Mouse (Mus musculus): Measurements from ENCODE around the gene Saa1. TPM values are rescaled to one million over a fixed set of nuclear protein-coding genes. Genes with fewer than 3 reads are reported as not detected.
"Not testable (repeated sequence)": the region's sequence is repeated elsewhere in the genome, so short reads cannot be mapped to it uniquely, and the experiment has no call there.

Gene Saa1
- polyA plus RNA-seq, 1 experiment = 1.2 TPM

DNA sequence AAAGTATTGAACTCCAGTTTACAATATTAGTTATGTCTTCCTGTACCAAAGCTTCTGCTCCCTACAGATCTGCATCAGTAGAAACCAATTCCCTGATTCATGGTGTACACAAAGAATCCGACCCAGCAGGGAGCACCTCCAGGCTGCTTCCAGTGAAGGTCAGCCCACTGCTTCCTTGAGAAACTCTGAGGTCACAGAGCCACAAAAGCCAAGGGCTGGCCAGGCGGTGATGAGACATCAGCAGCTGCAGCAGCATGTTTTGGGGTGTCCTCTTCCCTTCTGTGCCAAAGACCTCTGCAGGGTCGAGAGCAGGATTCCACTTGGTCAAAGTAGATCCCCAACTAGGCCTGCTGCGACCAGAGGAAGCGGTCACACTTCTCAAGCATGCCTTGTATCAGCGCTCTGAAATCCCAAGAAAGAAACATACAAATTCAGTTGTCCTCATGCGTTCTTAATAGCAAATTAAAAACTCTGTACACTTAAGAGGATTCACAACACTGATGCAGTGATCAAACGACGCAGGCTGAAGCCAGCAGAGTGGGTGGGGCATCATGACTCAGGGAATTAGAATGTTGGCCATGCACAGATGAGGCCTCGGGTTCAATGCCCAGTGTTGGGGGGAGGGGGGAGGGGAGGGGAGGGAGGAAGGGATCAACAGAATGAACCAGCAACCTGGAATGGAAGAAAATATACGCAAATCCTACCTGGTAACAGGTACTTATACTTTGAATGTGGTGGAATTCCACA is 18.4 kb upstream of the Saa1 start:
- Histone ChIP-seq H3K27ac (ENCODE audit: control insufficient read depth, insufficient read depth, low read depth, low read length) (no peak overlapping the region), H3K27me3 (ENCODE audit: control insufficient read depth, insufficient read depth, low read length) (no peaks in the 10 kb centered on the region), H3K4me3 (ENCODE audit: control insufficient read depth, low read depth, low read length) (no peak overlapping the region), H3K4me1 (ENCODE audit: control insufficient read depth, insufficient read depth, low read length) (peaks cover 10% of the 10 kb centered on the region), H3K36me3 (ENCODE audit: control insufficient read depth, insufficient read depth, low read length) (peaks cover 3% of the 10 kb centered on the region)
- TF ChIP-seq CTCF (IDR thresholded peaks at IDR 0.05; ENCODE audit: control insufficient read depth, insufficient read depth, insufficient replicate concordance, low read depth, low read length) = no peak
- TF ChIP-seq POLR2A (IDR thresholded peaks at IDR 0.05; ENCODE audit: control insufficient read depth, low read depth, low read length) = no peak

DNA sequence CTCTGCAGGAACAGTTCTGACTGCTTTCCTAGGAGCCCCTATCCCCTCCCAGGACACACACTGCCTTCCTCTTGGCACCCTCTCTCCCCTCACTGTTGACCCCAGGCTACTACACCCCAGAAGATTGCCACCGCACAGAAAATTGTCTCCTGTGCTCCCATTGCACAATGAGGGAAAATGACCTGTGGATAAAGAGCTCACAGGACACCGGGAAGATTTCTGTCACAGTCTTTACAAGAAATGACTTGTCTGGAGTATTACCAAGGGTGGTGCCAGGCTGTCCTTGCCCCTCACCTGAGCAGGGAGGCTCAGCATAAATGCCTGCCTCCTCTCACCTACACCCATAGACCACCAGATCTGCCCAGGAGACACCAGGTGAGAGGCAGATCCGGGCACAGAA is 8.7 kb upstream of the Saa1 start, which contains the start of gene Saa2:
Gene Saa2, plus strand, starts transcription at position 301 of the 400 bp plus-strand sequence.
- no peak for TF ChIP-seq CTCF (IDR thresholded peaks at IDR 0.05; ENCODE audit: control insufficient read depth, insufficient read depth, insufficient replicate concordance, low read depth, low read length)
- no peak for TF ChIP-seq POLR2A (IDR thresholded peaks at IDR 0.05; ENCODE audit: control insufficient read depth, low read depth, low read length)

DNA sequence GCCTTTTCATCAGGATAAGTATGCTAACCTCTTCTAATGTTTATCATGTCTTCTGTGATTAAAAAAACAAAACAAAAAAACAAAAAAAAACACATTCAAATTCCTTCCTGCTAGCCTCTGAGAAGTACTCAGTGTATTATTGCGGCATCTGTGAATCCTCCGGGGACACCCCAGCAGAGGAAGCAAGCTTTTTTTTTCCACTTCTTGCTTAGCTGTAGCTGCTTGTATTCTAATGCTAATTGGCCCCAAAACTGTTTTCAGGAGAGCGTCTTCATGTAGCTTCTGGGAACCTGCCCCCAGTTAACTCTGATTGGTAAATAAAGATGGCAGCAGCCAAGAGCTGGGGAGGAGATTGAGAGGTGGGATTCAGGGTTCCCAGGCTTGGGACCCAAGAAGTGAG is 5.7 kb upstream of the Saa1 start:
- Histone ChIP-seq H3K27ac (ENCODE audit: control insufficient read depth, insufficient read depth, low read depth, low read length) (no peak overlapping the region), H3K36me3 (ENCODE audit: control insufficient read depth, insufficient read depth, low read length) (no peaks in the 10 kb centered on the region), H3K4me1 (ENCODE audit: control insufficient read depth, insufficient read depth, low read length) (no peaks in the 10 kb centered on the region), H3K4me3 (ENCODE audit: control insufficient read depth, low read depth, low read length) (no peak overlapping the region), H3K27me3 (ENCODE audit: control insufficient read depth, insufficient read depth, low read length) (no peaks in the 10 kb centered on the region)
- TF ChIP-seq CTCF (IDR thresholded peaks at IDR 0.05; ENCODE audit: control insufficient read depth, insufficient read depth, insufficient replicate concordance, low read depth, low read length) (no peak), POLR2A (IDR thresholded peaks at IDR 0.05; ENCODE audit: control insufficient read depth, low read depth, low read length) (no peak)

More for the DNA sequence above, 8.7 kb upstream of the Saa1 start, which contains the start of gene Saa2:
- no peaks in the 10 kb centered on the region for H3K36me3 ChIP-seq (ENCODE audit: control insufficient read depth, insufficient read depth, low read length)
- no peak within 1 kb of the TSS for H3K4me3 ChIP-seq (ENCODE audit: control insufficient read depth, low read depth, low read length)
- no peaks in the 10 kb centered on the region for H3K4me1 ChIP-seq (ENCODE audit: control insufficient read depth, insufficient read depth, low read length)
- no peak within 1 kb of the TSS for H3K27ac ChIP-seq (ENCODE audit: control insufficient read depth, insufficient read depth, low read depth, low read length)
- no peaks in the 10 kb centered on the region for H3K27me3 ChIP-seq (ENCODE audit: control insufficient read depth, insufficient read depth, low read length)

GRCm38 (mm10) chr7:46746381-46746780 is 3.6 kb upstream of the Saa1 start:
- TF ChIP-seq POLR2A (IDR thresholded peaks at IDR 0.05; ENCODE audit: control insufficient read depth, low read depth, low read length) (no peak), CTCF (IDR thresholded peaks at IDR 0.05; ENCODE audit: control insufficient read depth, insufficient read depth, insufficient replicate concordance, low read depth, low read length) (no peak)
- Histone ChIP-seq H3K4me3 (ENCODE audit: control insufficient read depth, low read depth, low read length) (no peak overlapping the region), H3K27me3 (ENCODE audit: control insufficient read depth, insufficient read depth, low read length) (no peaks in the 10 kb centered on the region)

GRCm38 (mm10) chr7:46745816-46746215 is 3.0 kb upstream of the Saa1 start:
- Histone ChIP-seq H3K27me3 (ENCODE audit: control insufficient read depth, insufficient read depth, low read length) (no peaks in the 10 kb centered on the region), H3K27ac (ENCODE audit: control insufficient read depth, insufficient read depth, low read depth, low read length) (no peak overlapping the region), H3K36me3 (ENCODE audit: control insufficient read depth, insufficient read depth, low read length) (no peaks in the 10 kb centered on the region), H3K4me1 (ENCODE audit: control insufficient read depth, insufficient read depth, low read length) (no peaks in the 10 kb centered on the region), H3K4me3 (ENCODE audit: control insufficient read depth, low read depth, low read length) (no peak overlapping the region)
- TF ChIP-seq CTCF (IDR thresholded peaks at IDR 0.05; ENCODE audit: control insufficient read depth, insufficient read depth, insufficient replicate concordance, low read depth, low read length) (no peak), POLR2A (IDR thresholded peaks at IDR 0.05; ENCODE audit: control insufficient read depth, low read depth, low read length) (no peak)

More at GRCm38 (mm10) chr7:46746381-46746780, 3.6 kb upstream of the Saa1 start:
- Histone ChIP-seq H3K27ac (ENCODE audit: control insufficient read depth, insufficient read depth, low read depth, low read length) (no peak overlapping the region), H3K4me1 (ENCODE audit: control insufficient read depth, insufficient read depth, low read length) (no peaks in the 10 kb centered on the region), H3K36me3 (ENCODE audit: control insufficient read depth, insufficient read depth, low read length) (no peaks in the 10 kb centered on the region)

- H3K4me1 ChIP-seq (ENCODE audit: control insufficient read depth, insufficient read depth, low read length); H3K4me3 ChIP-seq (ENCODE audit: control insufficient read depth, low read depth, low read length); H3K27ac ChIP-seq (ENCODE audit: control insufficient read depth, insufficient read depth, low read depth, low read length); H3K27me3 ChIP-seq (ENCODE audit: control insufficient read depth, insufficient read depth, low read length); H3K36me3 ChIP-seq (ENCODE audit: control insufficient read depth, insufficient read depth, low read length): not testable (repeated sequence)
These were observed 2.7 kb downstream of the Saa1 start for GRCm38 (mm10) chr7:46740041-46740440.

DNA sequence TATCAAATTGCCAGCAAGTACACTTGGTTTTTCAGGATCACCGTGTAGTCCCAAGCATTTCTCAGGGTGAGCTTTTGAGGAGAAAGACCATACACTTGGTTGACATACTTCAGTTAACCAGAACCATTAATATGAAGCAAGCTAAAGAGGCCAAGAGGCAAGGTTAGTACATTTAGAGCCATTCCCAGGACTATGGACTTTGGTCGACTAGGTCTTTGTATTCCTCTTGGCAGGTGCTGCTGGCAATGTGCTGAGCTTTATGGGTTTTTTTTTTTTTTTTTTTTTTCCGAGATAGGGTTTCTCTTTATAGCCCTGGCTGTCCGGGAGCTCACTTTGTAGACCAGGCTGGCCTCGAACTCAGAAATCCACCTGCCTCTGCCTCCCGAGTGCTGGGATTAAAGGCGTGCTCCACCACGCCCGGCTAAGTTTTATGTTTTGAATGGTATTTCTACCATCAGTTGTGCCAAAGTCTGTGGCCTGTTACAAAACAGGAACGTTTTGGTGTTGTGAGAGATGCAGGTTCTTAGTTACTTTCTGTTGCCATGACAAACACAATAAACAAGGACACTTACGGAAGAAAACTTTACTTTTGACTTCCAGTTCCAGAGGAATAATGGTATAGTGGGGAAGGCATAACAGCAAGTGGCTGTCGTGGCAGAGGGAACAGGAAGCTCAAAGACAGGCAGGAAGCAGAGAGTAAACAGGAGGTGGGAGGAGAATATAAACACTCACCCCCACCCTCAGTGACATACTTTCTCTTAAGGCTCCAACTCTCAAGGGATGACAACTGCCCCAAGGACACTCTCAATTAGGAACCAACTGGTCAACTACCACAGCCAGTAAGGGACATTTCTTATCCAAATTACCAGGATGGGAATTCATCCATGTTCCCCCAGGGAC is 4.0 kb downstream of the Saa1 start:
- no peaks in the 10 kb centered on the region for H3K4me1 ChIP-seq (ENCODE audit: control insufficient read depth, insufficient read depth, low read length)
- no peaks in the 10 kb centered on the region for H3K36me3 ChIP-seq (ENCODE audit: control insufficient read depth, insufficient read depth, low read length)
- H3K4me3 ChIP-seq (ENCODE audit: control insufficient read depth, low read depth, low read length) = no peak overlapping the region
- TF ChIP-seq CTCF (IDR thresholded peaks at IDR 0.05; ENCODE audit: control insufficient read depth, insufficient read depth, insufficient replicate concordance, low read depth, low read length) = no peak
- TF ChIP-seq POLR2A (IDR thresholded peaks at IDR 0.05; ENCODE audit: control insufficient read depth, low read depth, low read length) = no peak
- no peak overlapping the region for H3K27ac ChIP-seq (ENCODE audit: control insufficient read depth, insufficient read depth, low read depth, low read length)
- no peaks in the 10 kb centered on the region for H3K27me3 ChIP-seq (ENCODE audit: control insufficient read depth, insufficient read depth, low read length)
